Mouse (Mus musculus): Measurements from ENCODE around the gene Olfr127.

- TF ChIP-seq CTCF (IDR thresholded peaks at IDR 0.05 in 2 of 3, conservative IDR thresholded peaks at IDR 0.05 in 1 of 3; ENCODE audit: control insufficient read depth in 1 of 3, insufficient read depth in 1 of 3, low read depth in 2 of 3, low read length in 3 of 3, poor library complexity in 1 of 3, severe bottlenecking in 1 of 3) (no peak), ZMIZ1 (IDR thresholded peaks at IDR 0.05; ENCODE audit: low read depth, low read length) (no peak), POLR2AphosphoS5 (IDR thresholded peaks at IDR 0.05; ENCODE audit: borderline replicate concordance, low read depth, low read length) (no peak), POLR2A (IDR thresholded peaks at IDR 0.05; ENCODE audit: control insufficient read depth in 1 of 2, insufficient read depth in 1 of 2, low read depth in 1 of 2, low read length in 2 of 2, poor library complexity in 1 of 2) (no peak), GABPA (IDR thresholded peaks at IDR 0.05; ENCODE audit: low read depth, low read length) (no peak), MAFK (IDR thresholded peaks at IDR 0.05; ENCODE audit: borderline replicate concordance, low read depth, low read length) (no peak), EP300 (IDR thresholded peaks at IDR 0.05; ENCODE audit: low read depth in 1 of 2, low read length in 2 of 2) (no peak), MEF2A (IDR thresholded peaks at IDR 0.05; ENCODE audit: extremely low read depth, insufficient replicate concordance, low read depth, low read length, poor library complexity, severe bottlenecking) (no peak), USF2 (IDR thresholded peaks at IDR 0.05; ENCODE audit: borderline replicate concordance in 1 of 2, insufficient read depth in 1 of 2, low read depth in 1 of 2, low read length in 2 of 2) (no peak)
These were observed 52.7 kb downstream of the Olfr127 start, which contains the start of gene Olfr761 for GRCm38 (mm10) chr17:37952979-37953378.

Data from MEL (cell line).